Mouse (Mus musculus): ENCODE results near the gene 2310011J03Rik. TPM values are rescaled to one million over a fixed set of nuclear protein-coding genes. Genes with fewer than 3 reads are reported as not detected.

Gene 2310011J03Rik
- total and polyA plus RNA-seq, 3 experiments: 65.7 to 81.5 TPM; not detected in 1

- no peaks in the 10 kb centered on the region for H3K36me3 ChIP-seq (ENCODE audit: control insufficient read depth in 1 of 2, insufficient read depth in 2 of 2, low read length in 2 of 2)
- DNase-seq (ENCODE audit: low read depth, low spot score): no peak
- H3K79me2 ChIP-seq (ENCODE audit: control insufficient read depth, insufficient read depth, low read length, poor library complexity): no peaks in the 10 kb centered on the region
- H3K9me3 ChIP-seq (replicated peaks; ENCODE audit: insufficient read depth, low read length): no peaks in the 10 kb centered on the region
- no peak overlapping the region for H3K9ac ChIP-seq (ENCODE audit: control insufficient read depth, low read depth, low read length, poor library complexity, severe bottlenecking)
- H3K4me1 ChIP-seq (ENCODE audit: control insufficient read depth in 1 of 2, insufficient read depth in 2 of 2, low read length in 2 of 2): no peaks in the 10 kb centered on the region
- no peak overlapping the region for H3K4me3 ChIP-seq (ENCODE audit: control insufficient read depth in 1 of 2, insufficient read depth in 1 of 2, low read depth in 2 of 2, low read length in 2 of 2)
- no peak overlapping the region for H3K27ac ChIP-seq (ENCODE audit: control insufficient read depth, low read depth, low read length)
- H3K27me3 ChIP-seq (ENCODE audit: control insufficient read depth in 1 of 2, insufficient read depth in 2 of 2, low read length in 2 of 2): peaks cover 2% of the 10 kb centered on the region in 2 experiments; a peak in 1 of 4 replicates
- TF ChIP-seq MAZ (IDR thresholded peaks at IDR 0.05; ENCODE audit: low read depth, low read length) (no peak), ZMIZ1 (IDR thresholded peaks at IDR 0.05; ENCODE audit: low read depth, low read length) (no peak), MYC (IDR thresholded peaks at IDR 0.05; ENCODE audit: low read depth, low read length) (no peak)
These were observed 45.4 kb upstream of the 2310011J03Rik start for GRCm38 (mm10) chr10:80365736-80366135.

DNA sequence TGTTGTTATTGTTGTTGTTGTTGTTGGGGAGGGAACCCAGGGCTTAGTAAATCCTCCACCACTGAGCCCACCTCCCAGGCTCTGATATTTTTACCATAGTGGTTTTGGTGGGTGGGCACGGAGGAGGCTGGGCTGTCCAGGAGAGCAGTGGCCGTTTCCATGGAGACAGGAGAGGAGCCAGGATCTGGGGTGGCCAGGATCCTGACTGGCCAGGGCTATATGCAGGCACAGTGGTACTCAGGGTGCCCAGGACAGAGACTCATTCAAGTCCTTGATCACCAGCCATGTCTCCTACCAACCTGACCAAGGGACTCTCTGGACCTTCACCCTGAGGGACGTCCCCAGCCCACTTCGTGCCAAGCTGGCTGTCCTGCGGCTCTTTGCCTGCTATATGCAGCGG, 43.4 kb upstream of the 2310011J03Rik start:
- H3K79me2 ChIP-seq (ENCODE audit: control insufficient read depth, insufficient read depth, low read length, poor library complexity): no peaks in the 10 kb centered on the region
- no peaks in the 10 kb centered on the region for H3K4me1 ChIP-seq (ENCODE audit: control insufficient read depth in 1 of 2, insufficient read depth in 2 of 2, low read length in 2 of 2)
- H3K9me3 ChIP-seq (replicated peaks; ENCODE audit: insufficient read depth, low read length): no peaks in the 10 kb centered on the region
- H3K27me3 ChIP-seq (ENCODE audit: control insufficient read depth in 1 of 2, insufficient read depth in 2 of 2, low read length in 2 of 2): peaks cover 2% of the 10 kb centered on the region in 2 experiments; a peak in 1 of 4 replicates
- H3K27ac ChIP-seq (ENCODE audit: control insufficient read depth, low read depth, low read length): no peak overlapping the region
- no peak for DNase-seq (ENCODE audit: low read depth, low spot score)
- H3K36me3 ChIP-seq (ENCODE audit: control insufficient read depth in 1 of 2, insufficient read depth in 2 of 2, low read length in 2 of 2): no peaks in the 10 kb centered on the region
- no peak overlapping the region for H3K4me3 ChIP-seq (ENCODE audit: control insufficient read depth in 1 of 2, insufficient read depth in 1 of 2, low read depth in 2 of 2, low read length in 2 of 2)
- no peak for TF ChIP-seq USF2 (IDR thresholded peaks at IDR 0.05; ENCODE audit: borderline replicate concordance in 1 of 2, insufficient read depth in 1 of 2, low read depth in 1 of 2, low read length in 2 of 2)
- no peak for TF ChIP-seq CTCF (IDR thresholded peaks at IDR 0.05 in 2 of 3, conservative IDR thresholded peaks at IDR 0.05 in 1 of 3; ENCODE audit: control insufficient read depth in 1 of 3, insufficient read depth in 1 of 3, low read depth in 2 of 3, low read length in 3 of 3, poor library complexity in 1 of 3, severe bottlenecking in 1 of 3)
- H3K9ac ChIP-seq (ENCODE audit: control insufficient read depth, low read depth, low read length, poor library complexity, severe bottlenecking): no peak overlapping the region

DNA sequence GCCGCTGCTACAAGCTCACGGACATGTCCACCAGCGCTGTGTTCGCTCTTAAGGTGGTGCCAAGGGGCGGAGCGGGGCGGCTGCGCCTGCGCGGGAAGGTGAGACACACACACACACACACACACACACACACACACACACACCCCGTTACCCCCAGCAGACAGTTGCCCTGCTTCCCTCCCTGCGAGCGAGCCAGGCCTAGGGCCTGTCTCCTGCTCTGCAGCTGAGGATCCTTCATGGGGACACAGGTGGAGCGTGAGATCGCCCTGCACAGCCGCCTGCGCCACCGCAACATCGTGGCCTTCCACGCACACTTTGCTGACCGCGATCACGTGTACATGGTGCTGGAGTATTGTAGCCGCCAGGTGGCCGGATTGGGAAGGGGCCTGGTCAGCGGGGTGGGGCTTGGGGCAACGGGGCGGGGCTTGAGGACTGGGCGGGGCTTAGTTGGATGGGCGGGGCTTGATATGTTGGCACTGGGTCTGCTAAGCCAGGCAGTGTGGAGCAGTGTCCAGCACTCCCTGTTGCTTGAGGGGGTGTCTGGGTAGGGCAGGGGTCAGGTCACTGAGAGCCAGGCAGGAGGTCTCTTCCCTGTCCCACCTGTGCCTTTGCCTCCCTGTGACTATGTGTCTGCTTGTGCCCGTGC, 37.8 kb upstream of the 2310011J03Rik start:
- no peak for DNase-seq (ENCODE audit: low read depth, low spot score)
- TF ChIP-seq SIN3A (IDR thresholded peaks at IDR 0.05; ENCODE audit: low read length) (no peak), ZNF384 (IDR thresholded peaks at IDR 0.05; ENCODE audit: low read depth, low read length) (no peak), ETS1 (IDR thresholded peaks at IDR 0.05; ENCODE audit: low read depth, low read length) (no peak), JUND (IDR thresholded peaks at IDR 0.05; ENCODE audit: low read depth, low read length) (no peak), TBP (IDR thresholded peaks at IDR 0.05; ENCODE audit: low read depth, low read length) (no peak), POLR2A (IDR thresholded peaks at IDR 0.05; ENCODE audit: control insufficient read depth in 1 of 2, insufficient read depth in 1 of 2, low read depth in 1 of 2, low read length in 2 of 2, poor library complexity in 1 of 2) (no peak), MAX (IDR thresholded peaks at IDR 0.05; ENCODE audit: low read length) (no peak), MAZ (IDR thresholded peaks at IDR 0.05; ENCODE audit: low read depth, low read length) (no peak), ZKSCAN1 (IDR thresholded peaks at IDR 0.05; ENCODE audit: low read depth, low read length) (no peak), NELFE (IDR thresholded peaks at IDR 0.05; ENCODE audit: low read depth, low read length) (no peak), HCFC1 (IDR thresholded peaks at IDR 0.05; ENCODE audit: low read depth, low read length) (no peak), UBTF (IDR thresholded peaks at IDR 0.05; ENCODE audit: borderline replicate concordance, insufficient read depth, low read depth, low read length) (no peak), ZC3H11A (IDR thresholded peaks at IDR 0.05; ENCODE audit: low read depth, low read length) (no peak), EP300 (IDR thresholded peaks at IDR 0.05; ENCODE audit: low read depth in 1 of 2, low read length in 2 of 2) (no peak), NRF1 (IDR thresholded peaks at IDR 0.05; ENCODE audit: insufficient read depth, low read depth, low read length, poor library complexity, severe bottlenecking) (no peak), POLR2AphosphoS5 (IDR thresholded peaks at IDR 0.05; ENCODE audit: borderline replicate concordance, low read depth, low read length) (no peak), MYB (IDR thresholded peaks at IDR 0.05; ENCODE audit: low read depth, low read length) (no peak), RCOR1 (IDR thresholded peaks at IDR 0.05; ENCODE audit: low read depth, low read length) (no peak), KAT2A (conservative IDR thresholded peaks at IDR 0.05; ENCODE audit: low read depth, low read length) (no peak), CHD2 (IDR thresholded peaks at IDR 0.05; ENCODE audit: low read length) (no peak)
- Histone ChIP-seq H3K27me3 (ENCODE audit: control insufficient read depth in 1 of 2, insufficient read depth in 2 of 2, low read length in 2 of 2) (no peaks in the 10 kb centered on the region), H3K9ac (ENCODE audit: control insufficient read depth, low read depth, low read length, poor library complexity, severe bottlenecking) (no peak overlapping the region), H3K27ac (ENCODE audit: control insufficient read depth, low read depth, low read length) (no peak overlapping the region), H3K4me1 (ENCODE audit: control insufficient read depth in 1 of 2, insufficient read depth in 2 of 2, low read length in 2 of 2) (peaks cover 4 to 5% of the 10 kb centered on the region in 2 experiments), H3K4me3 (ENCODE audit: control insufficient read depth in 1 of 2, insufficient read depth in 1 of 2, low read depth in 2 of 2, low read length in 2 of 2) (no peak overlapping the region), H3K79me2 (ENCODE audit: control insufficient read depth, insufficient read depth, low read length, poor library complexity) (no peaks in the 10 kb centered on the region), H3K36me3 (ENCODE audit: control insufficient read depth in 1 of 2, insufficient read depth in 2 of 2, low read length in 2 of 2) (peaks cover 0 to 1% of the 10 kb centered on the region in 2 experiments; a peak in 1 of 4 replicates), H3K9me3 (replicated peaks; ENCODE audit: insufficient read depth, low read length) (no peaks in the 10 kb centered on the region)

Measured in MEL (cell line).